Mouse (Mus musculus): ENCODE results near the gene Dapk2. TPM values are rescaled to one million over a fixed set of nuclear protein-coding genes. Genes with fewer than 3 reads are reported as not detected.
A peak's percentile ranks its signal among the peaks of the same experiment; 100 is the strongest.
"Not testable (repeated sequence)": the region's sequence is repeated elsewhere in the genome, so short reads cannot be mapped to it uniquely, and the experiment has no call there.

The Dapk2 gene
- polyA plus RNA-seq, 1 experiment = not detected

DNA sequence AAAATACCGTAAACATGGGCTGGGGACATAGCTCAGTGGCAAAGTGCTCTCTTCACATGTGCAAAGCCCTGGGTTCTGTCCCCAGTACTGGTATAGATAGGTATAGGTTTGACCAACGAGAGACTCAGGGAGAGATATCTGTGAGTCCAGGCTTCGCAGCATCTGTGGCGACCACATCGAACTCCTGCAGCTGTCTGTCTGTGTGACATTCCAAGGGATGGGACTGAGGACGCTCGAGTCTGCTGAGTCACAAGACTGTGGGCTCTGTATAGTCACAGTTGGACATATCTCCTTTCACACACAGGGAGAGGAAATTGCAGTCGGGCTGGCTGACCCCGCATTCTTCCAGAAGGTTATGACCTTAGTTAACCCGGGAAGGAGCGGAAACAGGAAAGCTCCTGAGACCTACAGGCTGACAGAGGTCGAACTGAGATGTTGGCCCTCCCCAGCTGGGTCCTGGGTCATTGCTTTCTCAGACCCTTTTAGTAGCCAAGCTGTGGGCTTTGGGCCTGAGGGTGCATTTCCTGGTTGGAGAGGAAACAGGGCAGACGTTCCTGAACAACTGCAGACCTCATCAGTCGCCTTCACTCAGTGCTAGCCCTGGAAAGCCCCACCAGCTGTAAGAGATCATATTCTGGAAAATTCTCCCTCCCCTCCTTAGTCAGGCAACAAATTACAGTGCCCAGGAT lies 118.8 kb downstream of the Dapk2 start:
- WGBS = 49% methylated on average over 14 of the region's 14 CpGs
- Histone ChIP-seq H3K27ac (ENCODE audit: insufficient read depth, low read depth, low read length) (peak overlapping the region; percentile 67), H3K4me3 (ENCODE audit: insufficient read depth, low read depth, low read length) (no peak overlapping the region), H3K4me1 (ENCODE audit: control insufficient read depth, insufficient read depth, low read length) (peaks cover 30% of the 10 kb centered on the region)
- TF ChIP-seq POLR2A (IDR thresholded peaks at IDR 0.05; ENCODE audit: insufficient read depth, low read depth, low read length) = no peak
- TF ChIP-seq CTCF (IDR thresholded peaks at IDR 0.05; ENCODE audit: insufficient read depth, low read depth, low read length) = no peak

DNA sequence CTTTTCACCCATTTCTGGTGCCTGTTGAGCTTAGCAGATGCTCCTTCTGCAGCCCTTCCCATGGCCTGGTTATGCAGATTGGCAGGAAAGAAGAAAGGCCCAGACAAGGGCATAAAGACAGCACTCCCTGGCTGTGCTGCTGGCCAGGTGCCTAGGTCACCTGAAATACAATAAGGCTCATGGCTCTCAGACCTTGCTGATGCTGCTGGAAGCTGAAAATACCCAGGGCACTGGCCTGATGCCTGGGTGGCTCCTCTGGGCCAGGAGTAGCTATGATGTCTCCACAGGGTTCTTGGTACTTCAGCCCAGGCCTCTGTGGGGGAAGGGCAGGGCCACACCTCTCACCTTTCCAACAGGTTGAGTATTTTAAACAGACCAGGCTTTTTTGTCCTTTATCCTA lies 121.6 kb downstream of the Dapk2 start:
- no peak overlapping the region for H3K4me3 ChIP-seq (ENCODE audit: insufficient read depth, low read depth, low read length)
- H3K4me1 ChIP-seq (ENCODE audit: control insufficient read depth, insufficient read depth, low read length) = peaks cover 25% of the 10 kb centered on the region
- TF ChIP-seq POLR2A (IDR thresholded peaks at IDR 0.05; ENCODE audit: insufficient read depth, low read depth, low read length) (no peak), CTCF (IDR thresholded peaks at IDR 0.05; ENCODE audit: insufficient read depth, low read depth, low read length) (no peak)
- H3K27ac ChIP-seq (ENCODE audit: insufficient read depth, low read depth, low read length) = no peak overlapping the region

DNA sequence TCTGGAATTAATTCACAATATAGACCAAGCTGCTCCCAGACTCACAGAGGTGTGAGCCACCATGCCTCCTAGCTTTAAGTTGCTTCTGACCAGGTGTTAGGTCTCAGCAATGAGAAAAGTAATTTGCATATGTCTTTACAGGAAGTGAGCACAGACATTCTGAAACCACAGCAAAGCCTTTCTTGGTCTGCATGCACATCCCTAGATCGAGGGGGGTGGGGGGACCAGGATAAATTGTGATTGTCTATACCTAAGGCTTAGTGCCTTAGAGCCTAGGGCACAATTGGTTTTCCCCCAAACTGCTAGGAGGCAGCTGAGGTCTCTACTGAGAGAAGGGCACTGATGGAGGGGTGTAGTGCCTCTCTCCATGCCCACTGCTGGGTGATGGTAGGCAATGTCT lies 122.5 kb downstream of the Dapk2 start:
- no peak overlapping the region for H3K4me3 ChIP-seq (ENCODE audit: insufficient read depth, low read depth, low read length)
- no peak for TF ChIP-seq CTCF (IDR thresholded peaks at IDR 0.05; ENCODE audit: insufficient read depth, low read depth, low read length)
- WGBS = 71% methylated on average over 1 of the region's 1 CpGs
- peaks cover 20% of the 10 kb centered on the region for H3K4me1 ChIP-seq (ENCODE audit: control insufficient read depth, insufficient read depth, low read length)
- no peak overlapping the region for H3K27ac ChIP-seq (ENCODE audit: insufficient read depth, low read depth, low read length)

DNA sequence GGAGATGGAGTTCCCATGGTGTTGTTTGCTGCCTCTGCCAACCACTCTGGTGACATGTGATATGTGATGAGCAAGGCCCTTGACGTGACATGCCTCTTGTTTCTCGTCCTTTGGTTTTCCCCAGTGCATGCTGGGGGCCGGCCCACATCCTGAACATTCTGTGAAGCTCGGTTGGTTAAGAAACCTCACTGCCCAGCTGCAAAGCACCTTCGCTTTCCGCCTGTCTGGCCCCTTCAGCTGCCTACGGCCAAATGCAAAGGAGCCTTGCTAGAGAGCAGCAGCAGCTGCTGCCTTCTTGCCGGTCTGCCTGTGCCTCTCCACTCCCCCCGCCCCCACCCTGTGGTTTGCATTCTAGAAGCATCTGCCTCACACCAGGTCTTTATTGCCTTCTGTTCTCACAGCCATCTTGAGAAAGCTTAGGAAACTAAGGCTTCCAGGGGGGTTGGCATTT lies 123.5 kb downstream of the Dapk2 start:
- TF ChIP-seq POLR2A (IDR thresholded peaks at IDR 0.05; ENCODE audit: insufficient read depth, low read depth, low read length) (no peak), CTCF (IDR thresholded peaks at IDR 0.05; ENCODE audit: insufficient read depth, low read depth, low read length) (no peak)
- Histone ChIP-seq H3K4me3 (ENCODE audit: insufficient read depth, low read depth, low read length) (no peak overlapping the region), H3K27ac (ENCODE audit: insufficient read depth, low read depth, low read length) (no peak overlapping the region), H3K4me1 (ENCODE audit: control insufficient read depth, insufficient read depth, low read length) (peaks cover 15% of the 10 kb centered on the region)
- WGBS = 62% methylated on average over 9 of the region's 9 CpGs

DNA sequence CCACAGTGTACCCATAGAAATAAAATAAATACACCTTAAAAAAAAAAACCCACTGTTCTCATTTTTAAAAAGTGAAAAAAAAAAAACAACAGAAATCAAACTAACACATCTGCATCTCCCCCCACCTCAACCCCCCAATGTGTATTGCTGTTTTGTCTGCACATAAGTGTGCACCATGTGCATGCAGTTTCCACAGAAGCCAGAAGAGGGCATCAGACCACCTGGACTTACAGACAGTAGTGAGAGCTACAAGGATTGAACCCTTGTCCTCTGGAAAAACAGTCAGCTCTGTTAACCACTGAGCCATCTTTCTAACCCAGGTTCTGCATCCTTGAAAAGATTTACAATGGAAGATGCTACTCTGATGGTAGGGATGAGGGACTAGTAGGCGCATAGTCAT lies 124.6 kb downstream of the Dapk2 start:
- no peak overlapping the region for H3K27ac ChIP-seq (ENCODE audit: insufficient read depth, low read depth, low read length)
- 100% methylated on average over 1 of the region's 1 CpGs for WGBS
- H3K4me3 ChIP-seq (ENCODE audit: insufficient read depth, low read depth, low read length) = no peak overlapping the region
- peaks cover 8% of the 10 kb centered on the region for H3K4me1 ChIP-seq (ENCODE audit: control insufficient read depth, insufficient read depth, low read length)
- TF ChIP-seq CTCF (IDR thresholded peaks at IDR 0.05; ENCODE audit: insufficient read depth, low read depth, low read length) (no peak), POLR2A (IDR thresholded peaks at IDR 0.05; ENCODE audit: insufficient read depth, low read depth, low read length) (no peak)

DNA sequence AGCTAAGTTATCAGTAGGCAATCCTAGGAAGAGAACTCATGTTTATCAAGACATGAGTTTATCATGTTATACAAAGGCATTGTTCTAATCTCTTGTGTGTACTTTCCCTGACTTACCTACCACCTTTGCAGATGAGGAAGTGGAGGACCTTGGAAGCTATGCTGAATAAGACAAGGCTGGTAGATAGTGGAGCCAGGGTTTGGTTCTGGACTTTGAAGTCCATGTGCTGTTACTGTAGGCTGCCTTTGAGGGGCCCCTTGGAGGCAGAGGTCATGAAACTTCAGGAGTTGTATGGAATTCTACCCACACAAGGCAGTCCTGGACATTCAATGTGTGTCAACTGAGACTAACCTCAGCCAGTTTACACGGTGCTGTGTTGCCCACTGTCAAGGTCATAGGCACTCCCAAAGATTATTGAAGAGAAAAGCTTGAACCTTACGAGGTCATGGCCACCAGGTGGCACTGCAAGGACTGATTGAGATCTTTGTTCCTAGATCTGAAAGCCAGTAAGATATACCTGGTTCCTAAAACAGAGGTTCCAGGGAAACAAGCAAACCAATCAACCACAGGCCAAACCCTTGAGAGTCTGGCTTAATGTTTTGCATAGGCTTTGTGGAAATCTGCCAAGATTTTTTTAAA lies 125.7 kb downstream of the Dapk2 start:
- no peak for TF ChIP-seq POLR2A (IDR thresholded peaks at IDR 0.05; ENCODE audit: insufficient read depth, low read depth, low read length)
- Histone ChIP-seq H3K27ac (ENCODE audit: insufficient read depth, low read depth, low read length) (no peak overlapping the region), H3K4me1 (ENCODE audit: control insufficient read depth, insufficient read depth, low read length) (peaks cover 8% of the 10 kb centered on the region), H3K4me3 (ENCODE audit: insufficient read depth, low read depth, low read length) (no peak overlapping the region)
- WGBS = 6% methylated on average over 2 of the region's 2 CpGs

DNA sequence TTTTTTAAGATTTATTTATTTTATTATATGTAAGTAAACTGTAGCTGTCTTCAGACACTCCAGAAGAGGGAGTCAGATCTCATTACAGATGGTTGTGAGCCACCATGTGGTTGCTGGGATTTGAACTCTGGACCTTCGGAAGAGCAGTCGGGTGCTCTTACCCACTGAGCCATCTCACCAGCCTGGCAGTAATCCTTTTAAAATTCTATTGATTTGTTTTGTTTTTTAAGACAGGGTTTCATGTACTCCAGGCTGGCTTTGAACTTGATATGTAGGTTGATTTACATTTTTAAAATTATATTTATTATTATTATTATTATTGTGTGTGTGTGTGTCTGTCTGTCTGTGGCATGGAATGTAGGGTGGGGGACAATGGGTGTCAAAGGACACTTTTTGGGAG lies 127.2 kb downstream of the Dapk2 start:
- H3K4me3 ChIP-seq (ENCODE audit: insufficient read depth, low read depth, low read length); H3K27ac ChIP-seq (ENCODE audit: insufficient read depth, low read depth, low read length); H3K4me1 ChIP-seq (ENCODE audit: control insufficient read depth, insufficient read depth, low read length): not testable (repeated sequence)
- WGBS = 97% methylated on average over 2 of the region's 2 CpGs

DNA sequence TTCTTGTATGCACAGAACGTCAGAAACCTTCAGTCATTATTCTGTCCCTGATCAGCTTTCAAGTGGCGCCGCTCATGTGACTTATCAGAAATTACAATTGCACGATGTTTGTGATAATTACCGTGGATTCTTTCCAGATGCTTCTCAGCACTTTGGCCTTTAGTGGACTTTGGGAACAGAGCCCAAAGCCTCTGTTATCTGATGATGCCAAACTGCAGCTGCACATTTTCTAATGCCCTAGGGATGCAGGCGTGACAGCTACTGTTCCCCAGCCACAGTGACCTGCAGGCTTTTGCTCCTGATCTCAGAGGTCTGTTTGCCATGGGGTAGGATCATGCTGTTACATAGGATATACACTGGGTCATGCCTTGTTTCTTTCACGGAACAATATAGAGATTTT lies 127.9 kb downstream of the Dapk2 start:
- Histone ChIP-seq H3K4me1 (ENCODE audit: control insufficient read depth, insufficient read depth, low read length) (peaks cover 6% of the 10 kb centered on the region; the same call in 1 of the 2 replicates), H3K4me3 (ENCODE audit: insufficient read depth, low read depth, low read length) (no peak overlapping the region), H3K27ac (ENCODE audit: insufficient read depth, low read depth, low read length) (no peak overlapping the region)
- TF ChIP-seq POLR2A (IDR thresholded peaks at IDR 0.05; ENCODE audit: insufficient read depth, low read depth, low read length) (no peak), CTCF (IDR thresholded peaks at IDR 0.05; ENCODE audit: insufficient read depth, low read depth, low read length) (no peak)
- 49% methylated on average over 7 of the region's 7 CpGs for WGBS

DNA sequence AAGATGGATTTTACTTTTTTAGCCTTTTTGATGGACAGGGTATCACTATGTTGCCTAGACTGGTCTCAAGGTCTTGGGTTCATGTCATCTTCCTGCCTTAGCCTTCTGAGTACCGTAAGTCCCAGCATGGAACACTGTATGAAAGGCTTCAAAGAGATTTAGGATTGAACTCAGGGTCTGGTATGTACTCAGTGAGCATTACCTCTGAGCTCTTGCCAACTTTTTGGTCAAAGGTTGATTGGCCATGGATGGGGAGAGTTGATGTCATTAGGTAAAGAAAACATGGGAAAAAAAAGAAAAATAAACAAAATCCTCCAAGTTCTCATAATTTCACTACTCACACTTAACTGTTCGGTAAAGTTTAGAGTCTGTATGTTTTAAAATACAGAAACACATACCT lies 132.7 kb downstream of the Dapk2 start:
- no peak overlapping the region for H3K4me3 ChIP-seq (ENCODE audit: insufficient read depth, low read depth, low read length)
- H3K4me1 ChIP-seq (ENCODE audit: control insufficient read depth, insufficient read depth, low read length) = peaks cover 4% of the 10 kb centered on the region; the same call in 1 of the 2 replicates
- no peak overlapping the region for H3K27ac ChIP-seq (ENCODE audit: insufficient read depth, low read depth, low read length)
- TF ChIP-seq CTCF (IDR thresholded peaks at IDR 0.05; ENCODE audit: insufficient read depth, low read depth, low read length) (no peak), POLR2A (IDR thresholded peaks at IDR 0.05; ENCODE audit: insufficient read depth, low read depth, low read length) (no peak)
- WGBS = 94% methylated on average over 2 of the region's 2 CpGs

Measured in olfactory bulb, adult 2 months (tissue).